ENCODE assay signal across 17 mouse cellular contexts in the genomic region with DNA sequence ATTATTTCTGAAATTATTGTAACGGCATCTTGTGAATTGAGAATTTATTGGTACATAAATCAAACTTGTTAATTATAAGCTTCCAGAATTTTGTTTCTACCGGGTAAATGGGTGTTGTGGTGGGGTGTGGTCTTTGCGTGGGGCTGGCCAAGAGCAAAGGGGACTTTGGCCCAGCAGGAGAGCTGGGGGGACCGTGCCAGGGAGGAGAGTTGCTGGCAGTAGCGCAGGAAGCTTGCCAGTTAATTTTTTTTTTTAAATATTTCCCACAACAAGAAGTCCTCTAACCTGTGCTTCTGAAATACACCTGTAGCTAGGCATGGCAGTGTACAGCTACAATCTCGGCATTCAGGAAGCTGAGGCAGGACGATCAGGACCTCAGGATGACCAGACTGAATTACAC.
"Had no signal": no experiment of that assay in that cellular context is flagged by ENCODE, and none has a peak within 500 bp of the region (broad histone marks: within the 10 kb centered on the region; RNA-seq: fewer than 3 reads in every experiment).

No protein-coding gene starts in this region.

- H3K27ac ChIP-seq: limb, embryonic 12.5 days; liver, embryonic 14.5 days; midbrain, embryonic 13.5 days; neural tube, embryonic 15.5 days had no signal

- DNase-seq: layer of hippocampus, adult 9-11 months; layer of hippocampus, postnatal 36 days; liver; lung, adult 2 months; lung, postnatal 36 days; right cerebral cortex, adult 18-20 months; right cerebral cortex, postnatal 25 days; thymus, postnatal 4 days had no signal

- ATAC-seq: hindbrain, embryonic 16.5 days; inflammation-experienced regulatory T-cells, adult 6 months; intestine, postnatal 0 days; lung, postnatal 0 days; midbrain, embryonic 13.5 days had no signal

- H3K27me3 ChIP-seq: limb, embryonic 12.5 days; midbrain, embryonic 13.5 days; neural tube, embryonic 15.5 days had no signal

- H3K9me3 ChIP-seq: limb, embryonic 12.5 days; midbrain, embryonic 13.5 days; neural tube, embryonic 15.5 days had no signal

- H3K36me3 ChIP-seq: limb, embryonic 12.5 days; midbrain, embryonic 13.5 days; neural tube, embryonic 15.5 days had no signal

- H3K9ac ChIP-seq: limb, embryonic 12.5 days; liver, embryonic 14.5 days; midbrain, embryonic 13.5 days; neural tube, embryonic 15.5 days had no signal

- H3K4me2 ChIP-seq: limb, embryonic 12.5 days; midbrain, embryonic 13.5 days; neural tube, embryonic 15.5 days had no signal

- H3K4me3 ChIP-seq: limb, embryonic 12.5 days; midbrain, embryonic 13.5 days; myocyte; neural tube, embryonic 15.5 days had no signal
